Mouse (Mus musculus) CH12.LX (cell line): Measurements from ENCODE around the gene Il1f6. TPM values are rescaled to one million over a fixed set of nuclear protein-coding genes. Genes with fewer than 3 reads are reported as not detected.
A peak's percentile ranks its signal among the peaks of the same experiment; 100 is the strongest.
"Not testable (repeated sequence)": the region's sequence is repeated elsewhere in the genome, so short reads cannot be mapped to it uniquely, and the experiment has no call there.

Source experiments
- DNase-seq: peaks from one replicate; pipeline ENCODE4 v3.0.0-alpha.2; 2013; ENCODE audit errors: extremely low read depth
- H3K27ac ChIP-seq: 2 replicates; pipeline ENCODE4 v1.5.1; 2012; ENCODE audit warnings: low read depth, mild to moderate bottlenecking, control low read depth, moderate library complexity; ENCODE audit not compliant: insufficient read depth
- H3K27me3 ChIP-seq: replicated peaks from 2 replicates; pipeline ENCODE3; 2012; ENCODE audit warnings: inconsistent platforms
- H3K36me3 ChIP-seq, 2 experiments: replicated peaks in 1 of 2; 2 replicates each; pipeline versions ENCODE3 to v1.6.1; 2012; ENCODE audit warnings: inconsistent platforms in 1 of 2, low read length in 1 of 2, mild to moderate bottlenecking in 1 of 2, mixed read lengths in 1 of 2, moderate library complexity in 1 of 2; ENCODE audit not compliant: control insufficient read depth in 1 of 2, insufficient read depth in 1 of 2
- H3K4me1 ChIP-seq, 2 experiments: 2 replicates each; pipeline ENCODE4 v1.6.1; 2012; ENCODE audit warnings: inconsistent platforms in 1 of 2, moderate library complexity in 1 of 2; ENCODE audit not compliant: insufficient read depth in 2 of 2, control insufficient read depth in 1 of 2
- H3K4me2 ChIP-seq: 2 replicates; pipeline ENCODE4 v1.6.1; 2012; ENCODE audit warnings: low read depth, mild to moderate bottlenecking, control low read depth; ENCODE audit not compliant: poor library complexity, insufficient read depth, severe bottlenecking
- H3K4me3 ChIP-seq, 3 experiments: fragments of 150-350 bp in 1 of 3; sonication (generic) in 1 of 3; replicated peaks in 1 of 3; 2 replicates each; pipeline versions ENCODE3 to v1.5.1; 2011 to 2012; ENCODE audit warnings: low read depth in 2 of 3, low read length in 2 of 3, mild to moderate bottlenecking in 2 of 3, moderate library complexity in 2 of 3, control low read depth in 1 of 3, improper control_type of control experiment in 1 of 3, inconsistent platforms in 1 of 3, mixed read lengths in 1 of 3; ENCODE audit not compliant: poor library complexity in 1 of 3
- H3K79me2 ChIP-seq: replicated peaks from 2 replicates; pipeline ENCODE4 v1.6.1; 2012; ENCODE audit warnings: mild to moderate bottlenecking, moderate library complexity; ENCODE audit not compliant: control insufficient read depth, poor library complexity, insufficient read depth, severe bottlenecking; ENCODE audit errors: extremely low read depth
- H3K9ac ChIP-seq: 2 replicates; pipeline ENCODE4 v1.6.1; 2012; ENCODE audit warnings: low read depth, mild to moderate bottlenecking, control low read depth, moderate library complexity; ENCODE audit not compliant: insufficient read depth
- H3K9me3 ChIP-seq: replicated peaks from 2 replicates; pipeline ENCODE3; 2012; ENCODE audit warnings: low read length, inconsistent platforms, mixed read lengths
- BHLHE40 ChIP-seq: IDR thresholded peaks from 2 replicates; pipeline ENCODE4 v1.6.1; 2011; ENCODE audit warnings: mild to moderate bottlenecking, low read depth, low read length, improper control_type of control experiment
- CHD1 ChIP-seq: IDR thresholded peaks from 2 replicates; pipeline ENCODE4 v1.6.1; 2012; ENCODE audit warnings: low read depth, low read length, improper control_type of control experiment, inconsistent platforms
- CTCF ChIP-seq, 2 experiments: IDR thresholded peaks in 1 of 2; conservative IDR thresholded peaks in 1 of 2; 2 replicates each; pipeline ENCODE4 v1.5.1; 2011 to 2012; ENCODE audit warnings: low read depth in 2 of 2, low read length in 2 of 2, improper control_type of control experiment in 1 of 2, inconsistent platforms in 1 of 2, mild to moderate bottlenecking in 1 of 2, moderate library complexity in 1 of 2
- GABPA ChIP-seq: IDR thresholded peaks from 2 replicates; pipeline ENCODE4 v1.6.1; 2012; ENCODE audit warnings: low read depth, low read length, improper control_type of control experiment, inconsistent platforms; ENCODE audit not compliant: insufficient replicate concordance
- KAT2A ChIP-seq: IDR thresholded peaks from 2 replicates; pipeline ENCODE4 v1.6.1; 2012; ENCODE audit warnings: low read length, improper control_type of control experiment, inconsistent platforms; ENCODE audit not compliant: insufficient replicate concordance
- MAFK ChIP-seq: IDR thresholded peaks from 2 replicates; pipeline ENCODE4 v1.6.1; 2011; ENCODE audit warnings: low read length, improper control_type of control experiment; ENCODE audit not compliant: insufficient replicate concordance
- MAX ChIP-seq: IDR thresholded peaks from 2 replicates; pipeline ENCODE4 v1.6.1; 2011; ENCODE audit warnings: low read length, improper control_type of control experiment
- MYC ChIP-seq: IDR thresholded peaks from 2 replicates; pipeline ENCODE4 v1.6.1; 2011; ENCODE audit warnings: low read depth, mild to moderate bottlenecking, improper control_type of control experiment, low read length
- PAX5 ChIP-seq: IDR thresholded peaks from 2 replicates; pipeline ENCODE4 v1.6.1; 2012; ENCODE audit warnings: low read length, inconsistent platforms, mixed read lengths
- POLR2A ChIP-seq: IDR thresholded peaks from 2 replicates; pipeline ENCODE4 v1.6.1; 2011; ENCODE audit warnings: low read depth, mild to moderate bottlenecking, improper control_type of control experiment, low read length
- POLR2AphosphoS2 ChIP-seq: IDR thresholded peaks from 2 replicates; pipeline ENCODE4 v1.6.1; 2011; ENCODE audit warnings: low read depth, low read length, improper control_type of control experiment
- RAD21 ChIP-seq: IDR thresholded peaks from 2 replicates; pipeline ENCODE4 v1.6.1; 2011; ENCODE audit warnings: low read depth, mild to moderate bottlenecking, low read length, improper control_type of control experiment, moderate library complexity
- SMC3 ChIP-seq: IDR thresholded peaks from 2 replicates; pipeline ENCODE4 v1.6.1; 2011; ENCODE audit warnings: low read depth, low read length, improper control_type of control experiment
- USF1 ChIP-seq: IDR thresholded peaks from 2 replicates; pipeline ENCODE4 v1.6.1; 2014; ENCODE audit warnings: low read depth, mild to moderate bottlenecking, inconsistent platforms, low read length, improper control_type of control experiment
- ZC3H11A ChIP-seq: IDR thresholded peaks from 2 replicates; pipeline ENCODE4 v1.6.1; 2012; ENCODE audit warnings: low read depth, mild to moderate bottlenecking, inconsistent platforms, low read length, improper control_type of control experiment
- ZNF384 ChIP-seq: IDR thresholded peaks from 2 replicates; pipeline ENCODE4 v1.6.1; 2012; ENCODE audit warnings: low read depth, low read length, improper control_type of control experiment, inconsistent platforms
- dilution Hi-C: fragments of 300-500 bp; cut with MboI; formaldehyde crosslinking; loops from 2 replicates; pipeline ENCODE4 v1.14.3; 2020; ENCODE audit warnings: low sequenced_read_pairs; ENCODE audit not compliant: extremely low pct_unique_long_range_greater_than_20kb, extremely low pct_ligation_motif_present
- in situ Hi-C: fragments of 300-500 bp; cut with MboI; formaldehyde crosslinking; loops from 3 replicates; pipeline ENCODE4 v1.14.3; 2019; ENCODE audit warnings: low sequenced_read_pairs, low pct_ligation_motif_present, low pct_unique_long_range_greater_than_20kb, mixed read lengths
- polyA plus RNA-seq: library from polyadenylated mRNA; unstranded; fragments of >175 nt; gene quantifications from 2 replicates; pipeline ENCODE4 v1.2.1, GENCODE M21; 2012; ENCODE audit warnings: low read depth; ENCODE audit not compliant: insufficient read length
- total RNA-seq, 2 experiments: library from RNA; depleted of rRNA; stranded (reverse); fragments of 300-350 nt in 1 of 2; fragments of >200 nt in 1 of 2; gene quantifications; 2 replicates each; pipeline ENCODE4 v1.2.3; 2012 to 2014

The Il1f6 gene
- total and polyA plus RNA-seq, 3 experiments = 0.25 to 0.52 TPM; not detected in 1

GRCm38 (mm10) chr2:24184092-24184491 lies 31.1 kb upstream of the Il1f6 start:
- H3K9ac ChIP-seq, H3K27ac ChIP-seq, H3K4me3 ChIP-seq, H3K9me3 ChIP-seq, DNase-seq, dilution Hi-C loops, H3K36me3 ChIP-seq, H3K27me3 ChIP-seq, H3K4me2 ChIP-seq, H3K79me2 ChIP-seq: not testable (repeated sequence)
- peaks cover 0 to 22% of the 10 kb centered on the region in 2 experiments; a peak in 2 of 4 replicates for H3K4me1 ChIP-seq
- in situ Hi-C loops = loop anchor here (25.0 kb wide), 2 partner anchors 597 to 872 kb away; partner anchors contain the start of gene Nxph2

- no peak for DNase-seq
- Histone ChIP-seq H3K4me2 (no peak within 1 kb of the TSS), H3K36me3 (no peaks in the 10 kb centered on the region), H3K4me1 (peaks cover 0 to 22% of the 10 kb centered on the region in 2 experiments; a peak in 2 of 4 replicates), H3K9ac (no peak within 1 kb of the TSS), H3K9me3 (no peaks in the 10 kb centered on the region), H3K27me3 (no peaks in the 10 kb centered on the region), H3K79me2 (no peaks in the 10 kb centered on the region), H3K27ac (no peak within 1 kb of the TSS), H3K4me3 (no peak within 1 kb of the TSS)
- in situ Hi-C loops = loop anchor here (25.0 kb wide), 2 partner anchors 599 to 874 kb away; partner anchors contain the start of gene Nxph2
- dilution Hi-C loops = no loop called here
- no peak for TF ChIP-seq USF1
- TF ChIP-seq PAX5 = no peak
- TF ChIP-seq CHD1 = no peak
These were observed 29.0 kb upstream of the Il1f6 start, which contains the start of gene Il1f9 for GRCm38 (mm10) chr2:24186176-24186575. Il1f9 (plus strand) TSS chr2:24186476.

- TF ChIP-seq BHLHE40 = peak; percentile 36; the same call in 1 of the 2 replicates
- no peak for TF ChIP-seq MAX
- Histone ChIP-seq H3K27ac (no peak overlapping the region), H3K79me2 (no peaks in the 10 kb centered on the region), H3K4me2 (no peak overlapping the region), H3K9me3 (no peaks in the 10 kb centered on the region), H3K27me3 (no peaks in the 10 kb centered on the region), H3K36me3 (no peaks in the 10 kb centered on the region), H3K4me1 (peaks cover 0 to 12% of the 10 kb centered on the region in 2 experiments; a peak in 2 of 4 replicates), H3K4me3 (no peak overlapping the region), H3K9ac (no peak overlapping the region)
- in situ Hi-C loops (loop anchor here (25.0 kb wide), 2 partner anchors 600 to 875 kb away; partner anchors contain the start of gene Nxph2), dilution Hi-C loops (no loop called here)
- DNase-seq = peak; percentile 3
These were observed 27.6 kb upstream of the Il1f6 start for GRCm38 (mm10) chr2:24187585-24187984.

- Histone ChIP-seq H3K79me2 (no peaks in the 10 kb centered on the region), H3K9me3 (no peaks in the 10 kb centered on the region), H3K4me2 (no peak overlapping the region), H3K36me3 (no peaks in the 10 kb centered on the region), H3K9ac (no peak overlapping the region)
- dilution Hi-C loops = no loop called here
- peak; percentile 34 for DNase-seq
- TF ChIP-seq SMC3 (peak; percentile 78), MAFK (no peak), RAD21 (peak; percentile 84), ZNF384 (no peak), KAT2A (no peak), GABPA (no peak), MYC (no peak), POLR2A (no peak), CTCF (conservative IDR thresholded peaks at IDR 0.05 in 1 of 2, IDR thresholded peaks at IDR 0.05 in 1 of 2; ENCODE audit: low read depth in 2 of 2, low read length in 2 of 2) (peak; percentile 31 to 77; a peak in 3 of 4 replicates), POLR2AphosphoS2 (no peak), ZC3H11A (peak; percentile 32; the same call in 1 of the 2 replicates)
- TF ChIP-seq, all 38 proteins: peak for 4
- Histone ChIP-seq H3K4me3 (no peak overlapping the region), H3K27me3 (no peaks in the 10 kb centered on the region), H3K27ac (no peak overlapping the region), H3K4me1 (peaks cover 0 to 8% of the 10 kb centered on the region in 2 experiments; a peak in 2 of 4 replicates)
- in situ Hi-C loops = loop anchor here (25.0 kb wide), 2 partner anchors 601 to 876 kb away; partner anchors contain the start of gene Nxph2
These were observed 27.0 kb upstream of the Il1f6 start for GRCm38 (mm10) chr2:24188189-24188588.
